Mouse (Mus musculus): ENCODE results near the gene Zbed6. TPM values are rescaled to one million over a fixed set of nuclear protein-coding genes. Genes with fewer than 3 reads are reported as not detected.

Gene Zbed6
- polyA plus RNA-seq, 1 experiment from 2014 or later, result not detected

DNA sequence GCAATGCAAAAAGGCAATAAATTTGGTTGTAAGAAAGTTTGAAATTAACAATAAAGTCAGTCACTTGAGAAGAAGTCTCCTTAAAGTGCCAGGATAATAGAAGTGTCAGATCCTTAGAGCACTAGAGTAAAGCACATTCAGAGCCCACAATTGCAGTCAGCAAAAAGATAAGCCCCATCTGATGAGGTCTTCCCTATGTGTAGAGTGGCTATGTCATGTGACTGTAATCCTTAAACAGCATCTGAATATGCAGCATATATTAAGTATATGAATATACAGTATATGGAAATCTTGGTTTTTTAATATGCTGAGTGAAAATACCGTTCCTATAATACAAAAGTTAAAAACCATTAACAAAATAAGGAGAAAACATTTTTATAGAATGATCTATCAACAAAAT lies 7.7 kb downstream of the Zbed6 start:
- no peaks in the 10 kb centered on the region for H3K9me3 ChIP-seq (ENCODE audit: control insufficient read depth, low read length)
- H3K36me3 ChIP-seq (ENCODE audit: control insufficient read depth, insufficient read depth, low read length), result peaks cover 20% of the 10 kb centered on the region; the same call in 1 of the 2 replicates
- DNase-seq (no peak), ATAC-seq (ENCODE audit: low FRiP score, low TSS enrichment) (no peak)
- H3K4me1 ChIP-seq (ENCODE audit: control insufficient read depth, insufficient read depth, low read length), result peaks cover 16% of the 10 kb centered on the region; the same call in 1 of the 2 replicates
- H3K9ac ChIP-seq (replicated peaks; ENCODE audit: low read length), result no peak overlapping the region
- no peak overlapping the region for H3K4me2 ChIP-seq (ENCODE audit: low read length)
- WGBS, result 98% methylated on average over 1 of the region's 1 CpGs
- H3K4me3 ChIP-seq (replicated peaks; ENCODE audit: low read depth, low read length), result no peak overlapping the region
- no peak overlapping the region for H3K27ac ChIP-seq (replicated peaks; ENCODE audit: low read depth, low read length)
- no peaks in the 10 kb centered on the region for H3K27me3 ChIP-seq (ENCODE audit: control insufficient read depth, insufficient read depth, low read length)

DNA sequence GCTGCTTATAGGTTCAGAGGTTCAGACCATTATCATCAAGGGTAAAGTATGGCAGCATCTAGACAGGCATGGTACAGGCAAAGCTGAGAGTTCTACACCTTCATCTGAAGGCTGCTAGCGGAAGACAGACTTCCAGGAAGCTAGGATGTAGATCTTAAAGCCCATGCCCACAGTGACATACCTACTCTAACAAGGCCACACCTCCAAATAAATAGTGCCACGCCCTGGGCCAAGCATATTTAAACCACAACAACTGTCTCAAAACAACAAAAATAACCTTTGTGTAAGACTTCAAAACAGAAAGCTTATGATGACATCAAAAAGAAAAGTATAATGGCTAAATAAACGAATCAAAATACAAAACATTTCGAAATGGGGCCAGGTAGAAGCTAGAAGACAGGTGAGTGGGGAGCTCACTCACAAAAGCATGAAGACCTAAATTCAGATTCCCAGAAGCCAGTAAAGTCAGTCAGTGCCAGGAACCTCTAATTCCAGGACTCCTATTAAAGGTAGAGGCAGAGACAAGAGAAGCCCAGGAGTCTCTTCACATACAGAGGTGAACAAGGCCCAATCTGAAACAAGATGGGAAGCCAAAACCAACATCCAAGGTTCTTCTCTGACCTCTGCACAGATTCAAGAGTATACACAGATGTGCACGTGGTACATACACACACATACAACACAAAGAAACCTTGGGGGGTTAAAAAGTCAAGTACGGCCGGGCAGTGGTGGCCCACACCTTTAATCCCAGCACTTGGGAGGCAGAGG lies 10.2 kb downstream of the Zbed6 start:
- 94% methylated on average over 7 of the region's 7 CpGs for WGBS
- H3K36me3 ChIP-seq (ENCODE audit: control insufficient read depth, insufficient read depth, low read length), result peaks cover 23% of the 10 kb centered on the region
- no peaks in the 10 kb centered on the region for H3K9me3 ChIP-seq (ENCODE audit: control insufficient read depth, low read length)
- H3K27me3 ChIP-seq (ENCODE audit: control insufficient read depth, insufficient read depth, low read length), result no peaks in the 10 kb centered on the region
- no peak overlapping the region for H3K4me2 ChIP-seq (ENCODE audit: low read length)
- H3K4me3 ChIP-seq (replicated peaks; ENCODE audit: low read depth, low read length), result no peak overlapping the region
- peaks cover 3% of the 10 kb centered on the region; the same call in 1 of the 2 replicates for H3K4me1 ChIP-seq (ENCODE audit: control insufficient read depth, insufficient read depth, low read length)
- DNase-seq (no peak), ATAC-seq (ENCODE audit: low FRiP score, low TSS enrichment) (no peak)
- H3K9ac ChIP-seq (replicated peaks; ENCODE audit: low read length), result no peak overlapping the region
- H3K27ac ChIP-seq (replicated peaks; ENCODE audit: low read depth, low read length), result no peak overlapping the region

DNA sequence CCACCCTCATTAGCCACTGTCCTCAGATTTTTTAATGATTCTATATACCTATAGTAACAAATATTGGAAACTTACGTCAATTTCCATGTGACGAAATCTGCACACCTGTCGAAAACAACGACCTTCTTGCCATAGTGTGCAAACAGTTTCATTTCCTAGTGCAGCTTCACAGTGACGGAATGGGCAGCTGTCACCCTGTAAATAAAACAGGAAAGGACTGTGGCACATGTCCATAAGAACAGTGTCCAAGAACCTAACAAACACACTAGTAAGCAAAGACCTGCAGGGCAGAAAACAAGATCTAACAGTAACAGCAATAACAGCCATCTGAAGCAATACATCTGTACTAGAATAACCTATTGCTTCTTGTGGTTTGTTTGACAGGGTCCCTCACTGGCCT lies 15.0 kb downstream of the Zbed6 start:
- H3K4me1 ChIP-seq (ENCODE audit: control insufficient read depth, insufficient read depth, low read length), result no peaks in the 10 kb centered on the region
- H3K27ac ChIP-seq (replicated peaks; ENCODE audit: low read depth, low read length), result no peak overlapping the region
- 98% methylated on average over 5 of the region's 5 CpGs for WGBS
- no peak overlapping the region for H3K4me3 ChIP-seq (replicated peaks; ENCODE audit: low read depth, low read length)
- H3K36me3 ChIP-seq (ENCODE audit: control insufficient read depth, insufficient read depth, low read length), result peaks cover 65% of the 10 kb centered on the region
- ATAC-seq (ENCODE audit: low FRiP score, low TSS enrichment) (no peak), DNase-seq (no peak)
- H3K9me3 ChIP-seq (ENCODE audit: control insufficient read depth, low read length), result no peaks in the 10 kb centered on the region
- H3K27me3 ChIP-seq (ENCODE audit: control insufficient read depth, insufficient read depth, low read length), result no peaks in the 10 kb centered on the region
- no peak overlapping the region for H3K9ac ChIP-seq (replicated peaks; ENCODE audit: low read length)
- no peak overlapping the region for H3K4me2 ChIP-seq (ENCODE audit: low read length)

DNA sequence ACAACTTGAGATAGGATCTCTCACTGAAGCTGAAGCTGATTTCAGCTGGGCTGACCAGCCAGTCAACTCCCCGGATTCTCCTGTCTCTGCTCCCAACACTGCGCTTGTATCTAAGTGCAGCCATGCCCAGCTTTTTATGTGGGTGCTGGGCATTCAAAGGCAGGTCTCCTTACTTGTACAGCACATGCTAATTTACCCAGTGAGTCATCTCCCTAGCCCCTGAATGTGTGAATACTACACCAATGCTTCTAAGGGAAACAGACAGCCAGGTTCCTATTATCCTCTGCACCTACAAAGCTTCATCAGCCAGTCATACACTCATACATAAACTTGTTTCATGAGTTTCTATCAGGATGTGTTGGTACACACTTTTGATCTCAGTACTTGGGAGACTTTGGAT lies 19.5 kb downstream of the Zbed6 start:
- Histone ChIP-seq H3K27ac (replicated peaks; ENCODE audit: low read depth, low read length) (no peak overlapping the region), H3K4me2 (ENCODE audit: low read length) (no peak overlapping the region), H3K9me3 (ENCODE audit: control insufficient read depth, low read length) (no peaks in the 10 kb centered on the region), H3K4me3 (replicated peaks; ENCODE audit: low read depth, low read length) (no peak overlapping the region), H3K27me3 (ENCODE audit: control insufficient read depth, insufficient read depth, low read length) (no peaks in the 10 kb centered on the region), H3K9ac (replicated peaks; ENCODE audit: low read length) (no peak overlapping the region), H3K36me3 (ENCODE audit: control insufficient read depth, insufficient read depth, low read length) (peaks cover 95% of the 10 kb centered on the region), H3K4me1 (ENCODE audit: control insufficient read depth, insufficient read depth, low read length) (no peaks in the 10 kb centered on the region)
- ATAC-seq (ENCODE audit: low FRiP score, low TSS enrichment) (no peak), DNase-seq (no peak)
- WGBS, result 94% methylated on average over 2 of the region's 2 CpGs

DNA sequence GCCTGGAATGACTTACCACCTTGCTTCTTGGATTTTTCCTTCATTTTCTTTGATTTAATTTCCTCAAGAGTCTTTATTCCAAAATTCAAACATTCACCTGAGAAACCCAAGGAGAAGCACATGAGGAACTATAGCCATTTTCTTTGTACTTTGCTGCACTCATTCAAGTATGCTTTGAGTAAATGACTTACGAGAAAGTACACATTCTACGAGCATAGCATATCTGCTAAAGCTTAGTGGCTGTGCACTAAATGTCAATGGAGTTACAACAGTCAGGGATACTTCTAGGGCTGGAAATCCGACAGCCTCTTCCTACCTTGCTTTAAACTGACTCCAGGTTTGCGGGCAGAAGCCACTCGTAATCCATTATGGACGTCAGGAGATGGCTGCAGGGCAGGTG lies 22.2 kb downstream of the Zbed6 start:
- DNase-seq, result no peak
- H3K27ac ChIP-seq (replicated peaks; ENCODE audit: low read depth, low read length), result no peak overlapping the region
- H3K4me1 ChIP-seq (ENCODE audit: control insufficient read depth, insufficient read depth, low read length), result no peaks in the 10 kb centered on the region
- H3K4me3 ChIP-seq (replicated peaks; ENCODE audit: low read depth, low read length), result no peak overlapping the region
- no peaks in the 10 kb centered on the region for H3K9me3 ChIP-seq (ENCODE audit: control insufficient read depth, low read length)
- no peak for ATAC-seq (ENCODE audit: low FRiP score, low TSS enrichment)
- H3K4me2 ChIP-seq (ENCODE audit: low read length), result no peak overlapping the region
- WGBS, result 92% methylated on average over 6 of the region's 6 CpGs
- peaks cover 94% of the 10 kb centered on the region for H3K36me3 ChIP-seq (ENCODE audit: control insufficient read depth, insufficient read depth, low read length)
- H3K27me3 ChIP-seq (ENCODE audit: control insufficient read depth, insufficient read depth, low read length), result no peaks in the 10 kb centered on the region
- no peak overlapping the region for H3K9ac ChIP-seq (replicated peaks; ENCODE audit: low read length)

DNA sequence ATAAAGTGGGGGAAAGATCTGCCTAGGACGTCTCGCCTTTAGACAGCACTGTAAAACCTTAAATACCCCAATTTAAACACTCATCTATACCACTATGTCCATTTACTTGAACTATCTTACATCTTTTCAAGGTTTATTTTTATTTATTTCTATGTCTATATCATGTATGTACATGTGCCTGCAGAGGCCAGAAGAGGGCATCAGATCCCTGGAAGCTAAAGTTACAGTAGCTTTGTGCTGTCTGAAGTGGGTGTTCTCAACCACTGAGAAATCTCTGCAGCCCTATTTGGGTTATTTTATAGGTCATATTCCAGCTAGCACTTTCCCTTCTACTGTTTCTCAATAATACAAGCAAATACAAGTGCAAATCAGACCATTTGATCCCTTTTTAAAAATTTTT lies 28.5 kb downstream of the Zbed6 start:
- H3K4me3 ChIP-seq (replicated peaks; ENCODE audit: low read depth, low read length), result no peak overlapping the region
- no peaks in the 10 kb centered on the region for H3K27me3 ChIP-seq (ENCODE audit: control insufficient read depth, insufficient read depth, low read length)
- no peak overlapping the region for H3K9ac ChIP-seq (replicated peaks; ENCODE audit: low read length)
- H3K4me1 ChIP-seq (ENCODE audit: control insufficient read depth, insufficient read depth, low read length), result no peaks in the 10 kb centered on the region
- ATAC-seq (ENCODE audit: low FRiP score, low TSS enrichment) (no peak), DNase-seq (peak; percentile 38)
- no peak overlapping the region for H3K4me2 ChIP-seq (ENCODE audit: low read length)
- H3K27ac ChIP-seq (replicated peaks; ENCODE audit: low read depth, low read length), result no peak overlapping the region
- H3K36me3 ChIP-seq (ENCODE audit: control insufficient read depth, insufficient read depth, low read length), result peaks cover 82% of the 10 kb centered on the region
- H3K9me3 ChIP-seq (ENCODE audit: control insufficient read depth, low read length), result no peaks in the 10 kb centered on the region
- WGBS, result 96% methylated on average over 2 of the region's 2 CpGs

DNA sequence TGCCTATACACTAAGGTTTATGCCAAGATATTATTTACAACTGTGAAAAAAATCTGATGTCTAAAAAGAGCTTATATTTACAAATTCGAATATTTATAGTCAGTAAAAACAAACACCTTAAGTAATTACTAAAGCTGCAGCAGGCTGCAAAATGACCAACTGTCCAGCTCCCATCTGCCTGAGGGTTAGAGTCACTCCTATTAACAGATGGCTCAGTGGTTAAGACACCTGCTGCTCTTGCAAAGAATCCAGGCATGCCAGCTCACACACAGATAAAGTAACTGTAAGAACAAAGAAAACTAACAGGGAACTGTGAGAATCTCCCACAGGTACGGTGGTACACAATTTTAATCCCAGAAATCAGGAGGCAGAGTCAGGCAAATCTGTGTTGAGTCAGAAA lies 35.6 kb downstream of the Zbed6 start:
- H3K9ac ChIP-seq (replicated peaks; ENCODE audit: low read length), result no peak overlapping the region
- peaks cover 84% of the 10 kb centered on the region for H3K36me3 ChIP-seq (ENCODE audit: control insufficient read depth, insufficient read depth, low read length)
- H3K4me2 ChIP-seq (ENCODE audit: low read length), result no peak overlapping the region
- H3K27me3 ChIP-seq (ENCODE audit: control insufficient read depth, insufficient read depth, low read length), result no peaks in the 10 kb centered on the region
- no peaks in the 10 kb centered on the region for H3K9me3 ChIP-seq (ENCODE audit: control insufficient read depth, low read length)
- H3K4me3 ChIP-seq (replicated peaks; ENCODE audit: low read depth, low read length), result no peak overlapping the region
- 81% methylated on average over 2 of the region's 2 CpGs for WGBS
- H3K4me1 ChIP-seq (ENCODE audit: control insufficient read depth, insufficient read depth, low read length), result no peaks in the 10 kb centered on the region
- DNase-seq, result no peak
- H3K27ac ChIP-seq (replicated peaks; ENCODE audit: low read depth, low read length), result no peak overlapping the region
- no peak for ATAC-seq (ENCODE audit: low FRiP score, low TSS enrichment)

DNA sequence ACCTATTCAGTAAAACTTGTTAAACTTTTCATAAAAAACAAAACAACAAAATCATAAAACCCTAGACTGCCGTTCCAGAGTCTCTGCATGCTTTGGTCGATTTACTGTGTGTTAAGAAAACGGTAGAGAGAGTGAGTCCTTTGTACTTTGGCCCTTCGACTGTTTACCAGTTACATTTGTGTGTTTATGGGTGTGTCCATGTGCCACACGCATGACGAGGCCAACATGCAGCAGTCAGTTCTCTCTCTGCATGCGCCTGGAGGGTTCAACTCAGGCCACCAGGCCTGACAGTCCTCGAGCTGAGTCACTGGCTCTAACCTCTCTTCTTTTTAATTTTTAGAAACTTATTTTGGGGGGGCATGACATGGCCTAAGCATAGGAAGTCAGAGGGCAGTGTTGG lies 42.4 kb downstream of the Zbed6 start:
- Histone ChIP-seq H3K27me3 (ENCODE audit: control insufficient read depth, insufficient read depth, low read length) (no peaks in the 10 kb centered on the region), H3K9ac (replicated peaks; ENCODE audit: low read length) (no peak overlapping the region), H3K4me3 (replicated peaks; ENCODE audit: low read depth, low read length) (no peak overlapping the region), H3K4me2 (ENCODE audit: low read length) (no peak overlapping the region), H3K4me1 (ENCODE audit: control insufficient read depth, insufficient read depth, low read length) (no peaks in the 10 kb centered on the region), H3K27ac (replicated peaks; ENCODE audit: low read depth, low read length) (no peak overlapping the region), H3K9me3 (ENCODE audit: control insufficient read depth, low read length) (no peaks in the 10 kb centered on the region), H3K36me3 (ENCODE audit: control insufficient read depth, insufficient read depth, low read length) (peaks cover 50% of the 10 kb centered on the region)
- DNase-seq (no peak), ATAC-seq (ENCODE audit: low FRiP score, low TSS enrichment) (no peak)
- WGBS, result 86% methylated on average over 8 of the region's 8 CpGs

DNA sequence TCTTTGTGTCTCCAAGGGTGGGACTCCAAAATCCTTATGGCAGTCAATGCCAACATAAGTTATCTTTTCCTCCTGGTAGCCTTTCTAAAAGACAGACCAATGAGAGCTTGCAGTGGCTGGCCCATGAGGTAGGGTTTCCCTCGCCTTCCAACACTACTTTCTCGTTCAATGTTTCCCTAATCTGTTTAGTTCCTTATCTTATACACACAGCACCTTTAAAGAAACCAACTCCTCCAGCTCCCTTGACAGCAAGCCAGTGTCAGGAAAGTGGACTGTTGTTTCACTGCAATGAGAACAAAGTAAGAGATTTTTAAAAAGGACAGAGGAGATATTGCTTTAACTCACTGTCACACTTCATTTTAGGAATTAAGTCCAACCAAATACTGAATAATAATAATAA lies 42.8 kb downstream of the Zbed6 start:
- Histone ChIP-seq H3K27ac (replicated peaks; ENCODE audit: low read depth, low read length) (no peak overlapping the region), H3K4me2 (ENCODE audit: low read length) (no peak overlapping the region), H3K9me3 (ENCODE audit: control insufficient read depth, low read length) (no peaks in the 10 kb centered on the region), H3K9ac (replicated peaks; ENCODE audit: low read length) (no peak overlapping the region), H3K27me3 (ENCODE audit: control insufficient read depth, insufficient read depth, low read length) (no peaks in the 10 kb centered on the region), H3K4me3 (replicated peaks; ENCODE audit: low read depth, low read length) (no peak overlapping the region), H3K36me3 (ENCODE audit: control insufficient read depth, insufficient read depth, low read length) (peaks cover 46% of the 10 kb centered on the region), H3K4me1 (ENCODE audit: control insufficient read depth, insufficient read depth, low read length) (no peaks in the 10 kb centered on the region)
- DNase-seq, result no peak
- 74% methylated on average over 2 of the region's 2 CpGs for WGBS
- no peak for ATAC-seq (ENCODE audit: low FRiP score, low TSS enrichment)

Measured in midbrain, embryonic 14.5 days (tissue).